Mouse (Mus musculus) left cerebral cortex, adult 11 months (tissue): ENCODE results near the gene Polr3b.

Source experiments
- DNase-seq: peaks from one replicate; pipeline ENCODE4 v3.0.0; 2022; ENCODE audit warnings: low spot score

The Polr3b gene

DNA sequence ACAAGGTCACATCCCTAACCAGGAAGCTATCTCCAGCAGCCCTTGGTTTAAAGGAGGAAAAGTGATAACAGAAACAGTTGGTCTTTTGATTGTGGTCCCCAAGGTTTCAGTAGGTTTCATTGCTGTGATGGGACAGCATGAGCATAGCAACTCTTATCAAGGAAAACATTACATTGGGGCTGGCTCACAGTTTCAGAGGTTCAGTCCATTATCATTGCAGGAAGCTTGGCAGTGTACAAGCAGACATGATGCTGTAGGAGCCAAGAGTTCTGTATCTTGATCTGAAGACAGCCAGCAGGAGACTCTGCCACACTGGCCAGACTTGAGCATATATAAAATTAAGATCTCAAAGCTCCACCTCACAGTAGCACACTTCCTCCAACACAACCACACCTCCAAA is 53.6 kb downstream of the Polr3b start:
- no peak for DNase-seq

- DNase-seq, result no peak
Measured at GRCm38 (mm10) chr10:84676511-84676910, 54.4 kb downstream of the Polr3b start.

DNA sequence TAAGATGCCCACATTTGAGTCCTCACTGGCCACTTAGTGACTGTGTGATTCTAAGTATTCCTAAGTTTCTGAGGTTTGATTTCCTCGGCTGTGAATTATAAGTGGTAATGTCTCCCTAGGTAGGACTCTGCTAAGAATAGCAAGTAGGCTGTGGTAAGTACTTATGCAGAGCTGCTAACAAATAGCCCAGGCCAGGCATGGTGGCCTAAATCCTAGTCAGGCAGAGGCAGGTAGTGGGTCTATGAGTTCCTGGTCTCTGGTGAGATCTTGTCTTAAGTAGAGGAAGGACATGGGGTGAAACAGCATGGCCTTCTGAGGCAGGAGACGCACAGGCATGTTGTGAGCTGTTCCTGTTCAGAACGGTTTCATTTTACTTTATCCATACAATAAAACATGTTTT is 55.8 kb downstream of the Polr3b start:
- no peak for DNase-seq

DNA sequence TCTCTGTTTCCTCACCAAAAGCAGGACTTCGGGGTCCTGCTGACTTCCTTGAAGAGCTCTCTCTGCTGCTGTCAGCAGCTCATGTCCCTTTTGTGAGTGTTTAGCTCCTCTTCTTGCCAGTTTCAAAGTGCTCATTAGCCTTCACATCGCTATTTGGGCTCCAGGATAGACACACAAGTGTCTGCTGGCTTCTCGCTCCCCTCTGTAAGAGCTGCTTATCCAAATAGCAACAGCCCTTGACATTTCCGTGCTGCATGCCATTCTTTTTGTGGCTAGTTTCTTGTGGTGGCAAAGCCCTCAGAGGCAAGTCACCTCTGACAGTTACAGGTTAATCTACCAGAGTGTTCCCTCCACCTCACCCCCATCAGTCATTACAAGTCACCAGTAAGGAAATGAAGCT is 56.3 kb downstream of the Polr3b start:
- no peak for DNase-seq

GRCm38 (mm10) chr10:84685444-84686121 is 63.5 kb downstream of the Polr3b start:
- no peak for DNase-seq

DNA sequence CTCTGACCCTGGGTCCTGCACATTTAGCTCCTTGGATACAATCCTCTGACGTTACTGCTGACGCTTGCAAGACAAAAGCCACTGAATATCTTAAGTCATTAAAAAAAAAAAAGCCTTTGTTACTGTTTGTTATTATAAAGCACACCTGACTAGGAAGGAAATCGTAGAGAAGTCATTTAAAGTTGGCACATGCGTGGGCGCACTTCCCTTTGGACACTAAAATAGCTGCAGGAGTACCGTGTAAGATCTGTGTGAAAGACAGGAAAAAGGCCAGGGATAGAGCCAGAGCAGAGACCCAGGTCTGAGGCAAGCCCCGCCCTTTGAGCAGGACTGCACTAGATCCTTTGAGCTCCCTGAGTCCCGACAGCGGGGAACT is 64.0 kb downstream of the Polr3b start:
- no peak for DNase-seq

GRCm38 (mm10) chr10:84686705-84687104 is 64.6 kb downstream of the Polr3b start:
- DNase-seq, result no peak

DNA sequence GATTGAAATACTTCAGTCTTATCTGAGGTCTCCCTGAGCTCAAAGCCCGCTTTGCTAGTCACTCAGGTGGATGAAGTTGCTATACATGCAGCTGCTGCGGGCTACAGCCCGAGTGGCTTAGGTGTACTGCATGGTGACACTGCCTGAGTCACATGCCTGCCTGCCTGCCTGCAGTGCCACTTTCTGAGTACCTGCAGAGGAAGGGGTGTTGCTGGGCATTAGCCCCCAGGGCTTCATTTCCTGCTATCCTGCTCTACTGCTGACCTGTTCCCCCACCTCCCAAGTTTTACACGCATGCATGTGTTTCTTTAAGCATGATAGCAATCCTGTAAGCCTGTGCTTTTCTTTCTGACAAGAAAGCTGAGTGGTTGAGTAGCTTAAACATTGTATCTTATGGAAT is 65.6 kb downstream of the Polr3b start:
- DNase-seq, result no peak

- no peak for DNase-seq
Measured at GRCm38 (mm10) chr10:84689846-84690245, 67.8 kb downstream of the Polr3b start.

GRCm38 (mm10) chr10:84690818-84691217 is 68.7 kb downstream of the Polr3b start:
- DNase-seq, result no peak

DNA sequence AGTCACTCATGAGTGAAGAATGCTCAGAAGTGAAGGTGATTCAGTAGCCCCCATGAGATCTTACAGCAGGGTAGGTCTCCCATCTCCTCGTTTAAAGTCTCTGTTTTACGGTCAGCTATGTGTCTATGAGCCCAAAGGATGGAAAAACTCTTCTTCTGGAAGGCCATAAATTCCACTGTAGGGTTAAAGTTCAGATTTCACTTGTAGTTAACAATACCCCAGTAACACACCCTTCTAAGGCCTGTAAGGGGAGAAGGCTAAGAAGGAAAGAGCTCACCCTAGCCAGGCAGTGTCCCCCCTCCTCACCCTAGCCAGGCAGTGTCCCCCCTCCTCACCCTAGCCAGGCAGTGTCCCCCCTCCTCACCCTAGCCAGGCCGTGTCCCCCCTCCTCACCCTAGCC is 69.6 kb downstream of the Polr3b start:
- no peak for DNase-seq

GRCm38 (mm10) chr10:84693841-84694638 is 71.9 kb downstream of the Polr3b start:
- DNase-seq, result no peak

DNA sequence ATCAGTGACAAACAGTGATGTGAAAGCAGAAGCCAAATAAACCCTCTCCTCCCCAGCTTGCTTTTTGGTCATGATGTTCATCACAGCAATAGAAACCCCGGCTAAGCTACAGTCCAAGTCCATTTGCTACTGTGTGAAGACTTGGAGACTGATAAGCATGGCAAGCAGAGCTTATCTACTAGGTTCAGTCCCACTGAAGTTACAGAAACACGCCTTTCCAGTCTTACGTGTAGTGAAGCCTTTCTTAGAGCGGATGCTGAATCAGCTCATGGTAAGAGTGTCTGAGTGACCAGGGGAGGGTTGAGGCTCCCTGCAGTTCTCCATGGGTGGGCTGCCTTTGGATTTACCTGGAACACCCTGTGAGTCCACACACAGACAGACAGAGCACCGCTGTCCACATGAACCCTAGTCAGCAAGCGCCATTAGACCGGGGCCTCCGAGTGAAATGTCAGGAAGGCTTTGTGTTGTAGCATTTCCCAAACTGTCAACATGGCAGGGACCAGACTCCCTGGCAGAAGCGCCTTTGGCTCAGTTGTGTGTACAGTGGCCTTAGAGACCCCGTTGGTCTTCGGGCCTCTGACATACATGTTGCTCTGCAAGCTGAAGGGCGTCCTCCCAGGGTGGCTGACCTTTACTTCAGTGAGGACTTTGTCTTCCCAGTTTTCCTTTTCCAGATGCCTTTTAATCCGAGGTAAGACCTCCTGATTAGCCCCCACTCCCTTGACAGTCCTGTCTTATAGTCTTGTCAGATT is 78.3 kb downstream of the Polr3b start:
- no peak for DNase-seq

DNA sequence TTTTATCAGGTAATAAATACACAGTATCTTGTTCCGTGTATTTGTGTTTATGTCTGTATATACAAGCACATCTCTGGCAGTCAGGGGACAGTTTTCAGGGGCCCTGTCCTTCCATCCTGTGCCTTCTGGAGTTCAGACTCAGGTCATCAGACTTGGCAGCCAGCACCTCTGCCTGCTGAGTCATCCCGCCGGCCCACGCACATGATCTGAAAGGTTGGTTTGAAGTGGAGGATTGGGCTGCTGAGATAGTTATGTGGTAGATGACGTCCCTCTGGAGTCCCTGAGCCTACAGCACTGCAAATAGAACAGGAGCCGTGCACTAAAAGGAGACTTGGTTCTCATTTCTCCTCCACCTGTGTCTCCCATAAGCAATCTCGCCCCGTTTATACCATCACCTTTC is 79.0 kb downstream of the Polr3b start:
- DNase-seq, result no peak

- DNase-seq, result no peak
Measured at GRCm38 (mm10) chr10:84702115-84702514, 80.0 kb downstream of the Polr3b start.

DNA sequence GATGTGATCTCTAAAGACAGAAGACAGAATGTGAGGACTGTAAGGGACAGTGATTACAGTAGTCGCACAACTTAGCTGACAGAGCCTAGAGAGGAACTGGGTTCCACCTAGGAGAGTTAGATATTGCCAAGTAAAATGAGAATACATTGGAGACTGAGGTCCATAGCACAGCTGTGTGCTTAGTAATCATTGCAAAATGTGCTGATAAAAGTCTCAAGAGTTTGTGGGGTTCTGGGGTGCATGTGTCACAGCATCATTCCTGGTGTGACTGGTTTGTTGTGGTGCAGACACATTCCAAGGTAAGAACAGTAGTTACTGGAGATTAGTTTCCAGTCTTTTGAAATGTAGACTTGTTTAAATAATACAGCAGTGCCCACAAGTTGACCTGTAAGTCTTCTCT is 82.5 kb downstream of the Polr3b start:
- DNase-seq, result no peak

- DNase-seq, result no peak
Measured at GRCm38 (mm10) chr10:84705234-84705633, 83.1 kb downstream of the Polr3b start.

DNA sequence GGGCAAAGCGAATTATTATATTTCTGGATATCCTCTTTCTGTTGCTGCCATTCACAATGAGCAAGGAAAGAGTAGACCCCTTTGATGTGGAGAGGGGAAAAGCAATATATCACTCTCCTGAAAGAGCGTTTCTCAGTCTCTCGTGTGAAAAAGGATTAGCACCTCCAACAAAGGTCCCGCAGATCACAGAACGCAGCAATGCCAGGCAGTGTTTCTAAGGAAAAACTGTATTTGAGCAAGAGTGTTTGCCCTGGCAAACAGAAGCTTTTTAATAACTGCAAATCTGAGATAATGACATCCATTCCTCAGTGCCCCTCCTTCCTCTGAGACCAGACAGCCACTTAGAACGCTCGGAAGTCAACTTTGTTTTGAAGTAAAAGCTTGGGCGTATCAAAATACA is 84.5 kb downstream of the Polr3b start:
- no peak for DNase-seq

GRCm38 (mm10) chr10:84707226-84707625 is 85.1 kb downstream of the Polr3b start:
- DNase-seq, result no peak

DNA sequence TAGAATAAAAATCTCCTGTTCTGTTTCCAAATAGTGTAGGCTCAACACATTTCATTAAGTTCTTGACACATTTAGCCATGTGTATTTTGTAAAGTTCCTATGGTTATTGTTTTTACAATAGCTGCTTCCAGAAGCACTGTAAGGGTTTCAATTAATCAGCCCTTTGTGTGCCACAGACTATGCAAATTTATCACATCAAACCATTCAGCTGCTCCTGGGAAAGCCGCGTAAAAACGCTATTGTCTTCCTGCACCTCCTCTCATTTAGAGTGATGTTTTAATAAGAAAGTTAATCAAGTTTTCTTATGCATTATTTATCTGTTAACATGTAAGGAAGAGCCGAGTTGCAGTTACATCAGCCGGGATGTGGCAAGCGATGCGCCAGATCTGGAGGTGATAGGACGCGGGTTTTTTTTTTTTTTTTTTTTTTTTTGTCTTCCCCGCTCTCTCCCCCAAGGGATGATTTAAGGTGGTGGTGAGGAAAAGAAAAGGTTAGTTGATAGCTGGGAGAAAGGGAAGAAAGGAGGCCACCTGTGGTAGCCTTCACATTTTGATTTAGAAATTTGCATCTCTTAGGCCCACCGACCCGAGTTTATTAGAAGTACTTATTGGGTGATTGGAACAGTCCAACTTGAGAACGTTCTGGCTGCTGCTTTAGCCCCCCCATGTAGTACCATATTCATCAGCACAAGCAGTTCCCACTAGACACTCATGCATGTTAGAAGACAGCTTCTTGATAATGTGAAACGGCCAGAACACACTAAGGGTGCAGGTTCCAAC is 85.8 kb downstream of the Polr3b start:
- no peak for DNase-seq

DNA sequence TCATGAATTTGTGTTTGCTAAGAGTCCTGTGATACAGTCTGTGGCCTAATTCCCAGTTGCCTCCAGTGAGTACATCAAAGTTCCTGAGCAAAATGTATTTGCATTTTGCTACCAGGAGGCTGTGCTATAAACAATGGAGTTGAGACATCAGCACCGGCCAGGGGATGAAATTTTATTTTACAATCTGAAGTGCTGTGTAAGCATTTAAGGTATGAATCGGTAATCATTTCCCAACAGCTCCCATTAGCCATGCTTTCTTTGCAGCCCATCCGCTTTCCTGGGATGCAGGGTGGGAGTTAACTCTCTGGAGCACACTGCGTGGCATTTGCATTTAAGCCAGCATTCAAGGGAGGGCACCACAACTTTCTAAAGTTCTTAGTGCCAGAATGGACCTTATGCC is 88.1 kb downstream of the Polr3b start:
- DNase-seq, result no peak

GRCm38 (mm10) chr10:84710827-84711226 is 88.7 kb downstream of the Polr3b start:
- DNase-seq, result no peak
